Mouse (Mus musculus): ENCODE results near the gene Fam20a. TPM values are rescaled to one million over a fixed set of nuclear protein-coding genes. Genes with fewer than 3 reads are reported as not detected.

Gene Fam20a
- polyA plus RNA-seq, 1 experiment from 2014 or later = 3.0 TPM

- DNase-seq (peak; percentile 49), ATAC-seq (ENCODE audit: insufficient read depth) (no peak)
- 33% methylated on average over 9 of the region's 9 CpGs for WGBS
- TF ChIP-seq CTCF (IDR thresholded peaks at IDR 0.05; ENCODE audit: low read depth) = no peak
- no peaks in the 10 kb centered on the region for H3K9me3 ChIP-seq (ENCODE audit: low read depth, low read length)
- H3K27ac ChIP-seq (ENCODE audit: low read depth) = no peak overlapping the region
- H3K4me2 ChIP-seq = no peak overlapping the region
- no peaks in the 10 kb centered on the region for H3K36me3 ChIP-seq (ENCODE audit: insufficient read depth)
- H3K4me3 ChIP-seq (ENCODE audit: low read depth, low read length) = no peak overlapping the region
- H3K9ac ChIP-seq = no peak overlapping the region
- no peaks in the 10 kb centered on the region for H3K27me3 ChIP-seq (ENCODE audit: insufficient read depth, low read length)
- 0 out of 2 replicates have a peak, but pooled peaks cover 3% of the 10 kb centered on the region for H3K4me1 ChIP-seq (ENCODE audit: insufficient read depth)
Measured at GRCm38 (mm10) chr11:109680934-109681333, 41.1 kb downstream of the Fam20a start.

GRCm38 (mm10) chr11:109678291-109678690, 43.8 kb downstream of the Fam20a start:
- Histone ChIP-seq H3K4me3 (ENCODE audit: low read depth, low read length) (no peak overlapping the region), H3K27ac (ENCODE audit: low read depth) (no peak overlapping the region), H3K27me3 (ENCODE audit: insufficient read depth, low read length) (no peaks in the 10 kb centered on the region), H3K9me3 (ENCODE audit: low read depth, low read length) (no peaks in the 10 kb centered on the region), H3K4me1 (ENCODE audit: insufficient read depth) (0 out of 2 replicates have a peak, but pooled peaks cover 3% of the 10 kb centered on the region), H3K4me2 (no peak overlapping the region), H3K36me3 (ENCODE audit: insufficient read depth) (no peaks in the 10 kb centered on the region), H3K9ac (no peak overlapping the region)
- no peak for ATAC-seq (ENCODE audit: insufficient read depth)
- 70% methylated on average over 12 of the region's 12 CpGs for WGBS
- TF ChIP-seq CTCF (IDR thresholded peaks at IDR 0.05; ENCODE audit: low read depth) = no peak
- DNase-seq = no peak

- Histone ChIP-seq H3K4me1 (ENCODE audit: insufficient read depth) (0 out of 2 replicates have a peak, but pooled peaks cover 3% of the 10 kb centered on the region), H3K4me3 (ENCODE audit: low read depth, low read length) (no peak overlapping the region), H3K9ac (no peak overlapping the region), H3K4me2 (no peak overlapping the region), H3K27ac (ENCODE audit: low read depth) (no peak overlapping the region), H3K27me3 (ENCODE audit: insufficient read depth, low read length) (no peaks in the 10 kb centered on the region), H3K9me3 (ENCODE audit: low read depth, low read length) (no peaks in the 10 kb centered on the region), H3K36me3 (ENCODE audit: insufficient read depth) (peaks cover 2% of the 10 kb centered on the region; the same call in 1 of the 2 replicates)
- DNase-seq (no peak), ATAC-seq (ENCODE audit: insufficient read depth) (no peak)
- TF ChIP-seq CTCF (IDR thresholded peaks at IDR 0.05; ENCODE audit: low read depth) = no peak
- WGBS = 61% methylated on average over 12 of the region's 12 CpGs
Measured at GRCm38 (mm10) chr11:109676621-109677373, 45.3 kb downstream of the Fam20a start.

GRCm38 (mm10) chr11:109675771-109676170, 46.3 kb downstream of the Fam20a start:
- H3K9ac ChIP-seq = no peak overlapping the region
- H3K36me3 ChIP-seq (ENCODE audit: insufficient read depth) = peaks cover 8% of the 10 kb centered on the region; the same call in 1 of the 2 replicates
- DNase-seq = no peak
- no peaks in the 10 kb centered on the region for H3K9me3 ChIP-seq (ENCODE audit: low read depth, low read length)
- WGBS = 81% methylated on average over 9 of the region's 9 CpGs
- no peak overlapping the region for H3K27ac ChIP-seq (ENCODE audit: low read depth)
- no peaks in the 10 kb centered on the region for H3K27me3 ChIP-seq (ENCODE audit: insufficient read depth, low read length)
- no peaks in the 10 kb centered on the region for H3K4me1 ChIP-seq (ENCODE audit: insufficient read depth)
- H3K4me3 ChIP-seq (ENCODE audit: low read depth, low read length) = no peak overlapping the region
- no peak overlapping the region for H3K4me2 ChIP-seq
- ATAC-seq (ENCODE audit: insufficient read depth) = no peak
- no peak for TF ChIP-seq CTCF (IDR thresholded peaks at IDR 0.05; ENCODE audit: low read depth)

- H3K27me3 ChIP-seq (ENCODE audit: insufficient read depth, low read length) = no peaks in the 10 kb centered on the region
- H3K36me3 ChIP-seq (ENCODE audit: insufficient read depth) = peaks cover 11% of the 10 kb centered on the region; the same call in 1 of the 2 replicates
- no peaks in the 10 kb centered on the region for H3K4me1 ChIP-seq (ENCODE audit: insufficient read depth)
- DNase-seq (no peak), ATAC-seq (ENCODE audit: insufficient read depth) (no peak)
- 84% methylated on average over 3 of the region's 3 CpGs for WGBS
- no peaks in the 10 kb centered on the region for H3K9me3 ChIP-seq (ENCODE audit: low read depth, low read length)
- no peak for TF ChIP-seq CTCF (IDR thresholded peaks at IDR 0.05; ENCODE audit: low read depth)
- no peak overlapping the region for H3K9ac ChIP-seq
- no peak overlapping the region for H3K27ac ChIP-seq (ENCODE audit: low read depth)
- H3K4me2 ChIP-seq = no peak overlapping the region
- H3K4me3 ChIP-seq (ENCODE audit: low read depth, low read length) = no peak overlapping the region
Measured at GRCm38 (mm10) chr11:109675208-109675607, 46.9 kb downstream of the Fam20a start.

- H3K9ac ChIP-seq = no peak overlapping the region
- TF ChIP-seq CTCF (IDR thresholded peaks at IDR 0.05; ENCODE audit: low read depth) = peak; percentile 20; the same call in 1 of the 2 replicates
- no peak overlapping the region for H3K27ac ChIP-seq (ENCODE audit: low read depth)
- peaks cover 17% of the 10 kb centered on the region; the same call in 1 of the 2 replicates for H3K36me3 ChIP-seq (ENCODE audit: insufficient read depth)
- no peak overlapping the region for H3K4me2 ChIP-seq
- DNase-seq (no peak), ATAC-seq (ENCODE audit: insufficient read depth) (no peak)
- WGBS = 82% methylated on average over 11 of the region's 11 CpGs
- H3K9me3 ChIP-seq (ENCODE audit: low read depth, low read length) = no peaks in the 10 kb centered on the region
- no peak overlapping the region for H3K4me3 ChIP-seq (ENCODE audit: low read depth, low read length)
- H3K4me1 ChIP-seq (ENCODE audit: insufficient read depth) = no peaks in the 10 kb centered on the region
- no peaks in the 10 kb centered on the region for H3K27me3 ChIP-seq (ENCODE audit: insufficient read depth, low read length)
Measured at GRCm38 (mm10) chr11:109674542-109674941, 47.5 kb downstream of the Fam20a start.

GRCm38 (mm10) chr11:109673741-109674140, 48.3 kb downstream of the Fam20a start:
- H3K4me1 ChIP-seq (ENCODE audit: insufficient read depth) = no peaks in the 10 kb centered on the region
- H3K36me3 ChIP-seq (ENCODE audit: insufficient read depth) = peaks cover 21% of the 10 kb centered on the region; the same call in 1 of the 2 replicates
- H3K9ac ChIP-seq = no peak overlapping the region
- H3K4me3 ChIP-seq (ENCODE audit: low read depth, low read length) = no peak overlapping the region
- ATAC-seq (ENCODE audit: insufficient read depth) = no peak
- no peak for TF ChIP-seq CTCF (IDR thresholded peaks at IDR 0.05; ENCODE audit: low read depth)
- H3K27ac ChIP-seq (ENCODE audit: low read depth) = no peak overlapping the region
- 77% methylated on average over 7 of the region's 7 CpGs for WGBS
- H3K9me3 ChIP-seq (ENCODE audit: low read depth, low read length) = no peaks in the 10 kb centered on the region
- no peak for DNase-seq
- no peaks in the 10 kb centered on the region for H3K27me3 ChIP-seq (ENCODE audit: insufficient read depth, low read length)
- H3K4me2 ChIP-seq = no peak overlapping the region
